Mouse (Mus musculus) layer of hippocampus, postnatal 36 days (tissue): ENCODE measurements around the gene Agbl2. TPM values are rescaled to one million over a fixed set of nuclear protein-coding genes. Genes with fewer than 3 reads are reported as not detected.

Source experiments
- DNase-seq, 2 experiments: peaks; one replicate each; pipeline ENCODE4 v3.0.0; 2022
- total RNA-seq, 2 experiments: library from RNA; stranded (reverse); gene quantifications; 2 replicates each; pipeline ENCODE4 v1.2.3; 2021

Agbl2 gene
- total RNA-seq, 2 experiments from 2014 or later = 0.47 to 0.78 TPM

GRCm38 (mm10) chr2:90874025-90874424, 91.5 kb downstream of the Agbl2 start:
- DNase-seq = no peak

- DNase-seq = no peak
Observed at GRCm38 (mm10) chr2:90875239-90875638, 92.7 kb downstream of the Agbl2 start.

DNA sequence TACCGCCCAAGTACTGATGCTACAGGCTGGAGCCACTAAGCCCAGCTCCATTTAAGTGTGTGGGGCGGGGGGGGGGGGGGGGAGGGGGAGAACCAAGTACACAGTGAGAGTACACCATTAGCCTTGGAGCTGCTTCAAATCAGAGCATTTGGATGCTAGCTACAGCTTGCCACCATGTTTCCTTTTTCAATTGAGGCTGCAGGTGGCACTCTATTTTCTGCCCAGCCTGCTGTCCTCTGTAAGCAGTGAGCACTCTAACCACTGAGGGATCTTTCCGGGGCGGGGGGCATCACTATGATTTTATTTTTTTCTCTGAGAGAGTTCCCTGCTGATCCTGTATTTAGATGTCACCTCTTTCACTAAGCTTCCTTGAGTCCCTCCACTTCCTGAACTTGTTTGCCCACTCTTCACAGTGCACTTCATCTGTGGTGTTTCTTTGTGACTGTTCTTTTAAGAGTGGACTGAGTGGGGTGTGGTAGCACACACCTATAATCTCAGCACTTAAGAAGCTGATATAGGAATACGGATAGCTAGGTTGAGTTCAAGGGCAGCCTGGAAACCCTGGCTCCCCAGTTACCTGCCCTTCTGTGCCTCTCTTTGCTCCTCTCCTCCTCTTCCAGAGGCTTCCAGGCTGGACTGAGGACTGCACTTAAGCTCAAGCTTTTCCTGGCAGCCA, 95.2 kb downstream of the Agbl2 start:
- no peak for DNase-seq

DNA sequence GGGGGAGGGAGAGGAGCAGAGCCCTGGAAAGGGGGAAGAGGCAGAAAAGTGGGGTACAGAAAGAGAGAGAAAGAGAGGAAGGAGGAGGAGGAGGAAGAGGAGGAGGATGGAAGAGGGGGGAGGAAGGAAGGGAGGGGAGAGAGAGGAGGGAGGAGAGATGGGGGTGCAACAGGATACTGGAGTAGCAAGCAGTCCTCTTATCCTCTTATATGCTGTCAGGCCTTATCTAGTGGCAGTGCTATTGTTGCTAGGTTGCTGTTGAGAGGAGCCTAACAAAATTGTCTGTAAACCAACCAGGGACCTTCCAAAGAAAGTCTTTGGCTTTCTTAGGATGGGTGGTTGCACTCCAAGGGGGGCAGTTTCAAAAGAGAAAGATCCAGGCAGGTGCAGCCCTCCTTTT, 96.9 kb downstream of the Agbl2 start:
- DNase-seq = no peak

- DNase-seq = no peak
Observed at GRCm38 (mm10) chr2:90880144-90880785, 97.7 kb downstream of the Agbl2 start.

- no peak for DNase-seq
Observed at GRCm38 (mm10) chr2:90881824-90882223, 99.3 kb downstream of the Agbl2 start.

Other genes starting within 250 kb of the Agbl2 start
- gene Ptprj, start 202.1 kb upstream of the Agbl2 start, total RNA-seq = 100 to 1,000 TPM; 114 to 131 TPM
- 10 to 100 TPM; 17.7 to 18.1 TPM for gene Nup160, start 105.5 kb upstream of the Agbl2 start, total RNA-seq
- gene Fnbp4, start 37.4 kb upstream of the Agbl2 start, total RNA-seq = 10 to 100 TPM; 53.5 to 66.8 TPM
- gene Mtch2, start 64.4 kb downstream of the Agbl2 start, total RNA-seq = 100 to 1,000 TPM; 120 to 137 TPM
- 100 to 1,000 TPM; 195 to 200 TPM for gene C1qtnf4, start 103.1 kb downstream of the Agbl2 start, total RNA-seq
- 10 to 100 TPM; 34.0 to 44.0 TPM for gene Kbtbd4, start 122.0 kb downstream of the Agbl2 start, total RNA-seq
- 100 to 1,000 TPM; 228 to 253 TPM for gene Ndufs3, start 122.1 kb downstream of the Agbl2 start, total RNA-seq
- 100 to 1,000 TPM; 148 to 152 TPM for gene Celf1, start 157.7 kb downstream of the Agbl2 start, total RNA-seq